Mouse (Mus musculus): ENCODE results near the gene Kcnmb4. TPM values are rescaled to one million over a fixed set of nuclear protein-coding genes. Genes with fewer than 3 reads are reported as not detected.

Gene Kcnmb4
- total RNA-seq, 2 experiments from 2014 or later: 112 to 114 TPM

- intact Hi-C loops (cut with DNase I): no loop called here
- DNase-seq (ENCODE audit: low spot score in 2 of 2): peak; percentile 37 to 61
These were observed 102.5 kb downstream of the Kcnmb4 start for GRCm38 (mm10) chr10:116370991-116371725.

Other genes with a start within 250 kb of the Kcnmb4 start
- gene Ptprb, start 198.4 kb downstream of the Kcnmb4 start, total RNA-seq (2021): 10 to 100 TPM; 23.5 to 25.5 TPM
- gene Cnot2, start 107.6 kb upstream of the Kcnmb4 start, total RNA-seq (2021): 10 to 100 TPM; 61.5 to 75.1 TPM